Mouse (Mus musculus) layer of hippocampus, adult 11-12 months (tissue): ENCODE measurements around the gene Tmem123.
A peak's percentile ranks its signal among the peaks of the same experiment; 100 is the strongest.

ENCODE experiments used
- DNase-seq: peaks from one replicate; pipeline ENCODE4 v3.0.0; 2022; ENCODE audit warnings: low spot score

The Tmem123 gene

DNA sequence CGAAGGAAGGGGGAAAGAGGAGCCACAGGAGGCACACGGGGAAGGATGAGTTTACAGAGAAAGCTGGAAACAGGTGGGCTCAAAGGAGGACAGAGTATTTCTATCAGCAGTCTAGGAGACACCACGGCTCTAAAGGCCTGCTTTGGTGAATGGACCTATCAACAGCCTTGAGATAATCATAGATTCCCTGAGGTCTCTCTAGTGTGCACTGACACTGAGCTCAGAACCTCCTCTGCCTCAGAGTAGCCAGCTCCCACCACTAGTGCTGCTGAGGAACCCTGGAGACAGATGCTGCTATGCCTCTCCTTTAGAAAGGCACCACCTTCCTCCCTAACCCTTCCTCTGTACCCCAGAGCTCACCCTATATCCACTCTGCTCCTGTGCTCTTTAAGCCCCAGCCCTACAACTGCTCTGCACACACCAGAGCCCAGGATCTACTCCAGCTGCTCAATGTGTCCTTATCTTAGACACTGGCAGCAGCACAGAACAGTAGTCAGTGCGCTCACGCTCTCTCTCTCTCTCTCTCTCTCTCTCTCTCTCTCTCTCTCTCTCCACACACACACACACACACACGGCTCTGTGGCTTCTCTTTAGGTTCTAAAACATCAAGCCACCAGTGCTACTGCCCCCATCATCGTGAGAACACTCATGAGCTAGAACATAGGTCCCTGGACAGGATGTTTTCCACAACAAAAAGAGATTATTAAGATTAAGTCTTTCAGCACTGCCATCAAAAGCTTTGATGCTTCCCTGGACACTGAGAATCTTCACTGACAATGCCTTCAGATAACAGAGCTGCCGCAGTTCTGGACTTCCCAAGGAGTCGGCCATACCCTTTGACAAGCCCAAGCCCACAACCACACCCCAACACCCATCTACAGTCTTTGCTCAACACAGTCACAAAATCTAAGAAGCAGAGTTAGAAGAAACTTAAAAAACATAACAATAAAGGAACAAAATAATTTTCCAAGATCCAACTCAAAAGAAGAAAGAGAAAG is 66.0 kb downstream of the Tmem123 start:
- DNase-seq, result no peak

DNA sequence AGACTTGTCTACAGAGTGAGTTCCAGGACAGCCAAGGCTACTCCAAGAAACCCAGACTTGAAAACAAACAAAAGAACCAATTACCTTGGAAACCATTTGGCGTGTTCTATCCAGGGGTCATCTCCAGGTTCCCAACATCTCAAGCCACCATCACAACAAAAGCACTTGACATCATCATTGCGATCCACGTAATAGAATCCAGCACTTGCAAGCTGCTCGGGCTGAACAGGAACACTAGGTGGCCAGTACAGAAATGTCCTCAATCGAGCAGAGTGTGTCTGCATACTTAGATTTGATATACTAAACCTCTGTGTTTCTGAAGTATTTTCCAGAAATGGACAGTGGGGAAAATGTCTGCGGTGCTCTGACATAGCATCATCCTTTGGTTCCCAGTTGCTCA is 69.6 kb downstream of the Tmem123 start:
- DNase-seq, result no peak

DNA sequence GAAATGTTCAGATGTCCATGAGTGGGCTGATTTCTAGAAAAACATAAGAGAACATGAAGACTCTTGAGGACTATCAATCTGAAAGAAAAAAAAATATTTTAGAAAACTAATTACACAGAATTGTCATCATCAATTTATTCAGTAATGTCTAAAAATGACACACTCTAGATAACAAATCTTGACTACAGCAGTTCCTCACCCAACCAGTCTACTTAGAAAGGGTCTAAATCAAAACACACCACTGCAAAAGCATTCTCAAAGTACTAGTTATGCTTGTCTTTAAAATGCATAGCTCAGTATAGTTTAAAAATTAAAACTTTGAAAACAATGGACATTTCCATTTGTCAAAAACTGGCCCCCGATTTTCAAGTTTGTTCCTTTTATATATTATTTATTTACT is 71.5 kb downstream of the Tmem123 start:
- DNase-seq, result no peak

- peak; percentile 45 for DNase-seq
Observed at GRCm38 (mm10) chr9:7836331-7836730, 72.5 kb downstream of the Tmem123 start.

GRCm38 (mm10) chr9:7836905-7837805 is 73.3 kb downstream of the Tmem123 start, which contains the start of gene Birc2:
TSS of gene Birc2 (minus strand) at chr9:7837064.
- peak; percentile 95 for DNase-seq

- no peak for DNase-seq
Observed at GRCm38 (mm10) chr9:7837806-7838440, 74.1 kb downstream of the Tmem123 start.

DNA sequence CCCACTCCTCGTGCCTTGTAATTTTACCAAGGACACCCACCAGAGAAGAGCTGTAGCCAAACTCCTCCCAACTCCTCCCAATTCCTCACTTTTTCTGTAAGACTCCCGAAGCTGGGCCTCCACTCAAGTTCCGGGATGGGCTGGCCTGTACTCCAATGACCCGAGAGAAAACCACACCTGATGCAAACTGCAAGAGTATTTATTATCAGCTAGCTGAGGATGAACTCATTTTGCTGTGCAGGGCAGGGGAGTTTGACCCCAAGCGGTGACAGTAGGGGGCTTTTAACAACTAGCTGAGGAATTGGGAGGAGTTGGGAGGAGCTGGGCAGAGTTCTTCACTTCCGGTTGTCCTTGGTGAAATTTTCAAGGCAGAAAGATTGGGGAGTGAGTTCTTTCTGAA is 77.4 kb downstream of the Tmem123 start:
- no peak for DNase-seq
